Mouse (Mus musculus): ENCODE measurements around the gene Tapbpl. TPM values are rescaled to one million over a fixed set of nuclear protein-coding genes. Genes with fewer than 3 reads are reported as not detected.

Tapbpl gene
- polyA plus RNA-seq, 1 experiment from 2014 or later, result 2.1 TPM

GRCm38 (mm10) chr6:125260006-125260555 lies 28.4 kb upstream of the Tapbpl start:
- no peak overlapping the region for H3K4me2 ChIP-seq
- no peak for ATAC-seq (ENCODE audit: low FRiP score)
- no peak overlapping the region for H3K9ac ChIP-seq
- H3K27ac ChIP-seq, result no peak overlapping the region
- H3K4me1 ChIP-seq, result no peaks in the 10 kb centered on the region
- H3K9me3 ChIP-seq, result no peaks in the 10 kb centered on the region
- no peaks in the 10 kb centered on the region for H3K27me3 ChIP-seq
- no peaks in the 10 kb centered on the region for H3K36me3 ChIP-seq (replicated peaks)
- WGBS, result 86% methylated on average over 10 of the region's 10 CpGs
- no peak overlapping the region for H3K4me3 ChIP-seq (replicated peaks)

GRCm38 (mm10) chr6:125256222-125256966 lies 24.7 kb upstream of the Tapbpl start:
- H3K27me3 ChIP-seq, result no peaks in the 10 kb centered on the region
- 86% methylated on average over 8 of the region's 8 CpGs for WGBS
- H3K27ac ChIP-seq, result no peak overlapping the region
- no peak for ATAC-seq (ENCODE audit: low FRiP score)
- no peaks in the 10 kb centered on the region for H3K36me3 ChIP-seq (replicated peaks)
- no peak overlapping the region for H3K4me3 ChIP-seq (replicated peaks)
- no peak overlapping the region for H3K4me2 ChIP-seq
- no peaks in the 10 kb centered on the region for H3K9me3 ChIP-seq
- H3K9ac ChIP-seq, result no peak overlapping the region
- H3K4me1 ChIP-seq, result 0 out of 2 replicates have a peak, but pooled peaks cover 4% of the 10 kb centered on the region

GRCm38 (mm10) chr6:125255516-125256044 lies 23.9 kb upstream of the Tapbpl start:
- 85% methylated on average over 7 of the region's 7 CpGs for WGBS
- H3K4me2 ChIP-seq, result no peak overlapping the region
- no peak overlapping the region for H3K27ac ChIP-seq
- H3K4me3 ChIP-seq (replicated peaks), result no peak overlapping the region
- no peaks in the 10 kb centered on the region for H3K36me3 ChIP-seq (replicated peaks)
- 0 out of 2 replicates have a peak, but pooled peaks cover 4% of the 10 kb centered on the region for H3K4me1 ChIP-seq
- no peaks in the 10 kb centered on the region for H3K27me3 ChIP-seq
- no peak overlapping the region for H3K9ac ChIP-seq
- no peak for ATAC-seq (ENCODE audit: low FRiP score)
- H3K9me3 ChIP-seq, result no peaks in the 10 kb centered on the region

- no peak for ATAC-seq (ENCODE audit: low FRiP score)
- 0 out of 2 replicates have a peak, but pooled peaks cover 4% of the 10 kb centered on the region for H3K4me1 ChIP-seq
- no peak overlapping the region for H3K4me2 ChIP-seq
- H3K9ac ChIP-seq, result no peak overlapping the region
- no peaks in the 10 kb centered on the region for H3K9me3 ChIP-seq
- 79% methylated on average over 14 of the region's 14 CpGs for WGBS
- H3K4me3 ChIP-seq (replicated peaks), result no peak overlapping the region
- H3K36me3 ChIP-seq (replicated peaks), result no peaks in the 10 kb centered on the region
- H3K27ac ChIP-seq, result no peak overlapping the region
- H3K27me3 ChIP-seq, result no peaks in the 10 kb centered on the region
Measured at GRCm38 (mm10) chr6:125253863-125254715, 22.4 kb upstream of the Tapbpl start.

GRCm38 (mm10) chr6:125252711-125253110 lies 21.1 kb upstream of the Tapbpl start:
- Histone ChIP-seq H3K4me3 (replicated peaks) (no peak overlapping the region), H3K27me3 (no peaks in the 10 kb centered on the region), H3K4me2 (no peak overlapping the region), H3K9ac (no peak overlapping the region), H3K36me3 (replicated peaks) (no peaks in the 10 kb centered on the region), H3K9me3 (no peaks in the 10 kb centered on the region), H3K27ac (no peak overlapping the region), H3K4me1 (0 out of 2 replicates have a peak, but pooled peaks cover 4% of the 10 kb centered on the region)
- no peak for ATAC-seq (ENCODE audit: low FRiP score)
- WGBS, result 93% methylated on average over 8 of the region's 8 CpGs

DNA sequence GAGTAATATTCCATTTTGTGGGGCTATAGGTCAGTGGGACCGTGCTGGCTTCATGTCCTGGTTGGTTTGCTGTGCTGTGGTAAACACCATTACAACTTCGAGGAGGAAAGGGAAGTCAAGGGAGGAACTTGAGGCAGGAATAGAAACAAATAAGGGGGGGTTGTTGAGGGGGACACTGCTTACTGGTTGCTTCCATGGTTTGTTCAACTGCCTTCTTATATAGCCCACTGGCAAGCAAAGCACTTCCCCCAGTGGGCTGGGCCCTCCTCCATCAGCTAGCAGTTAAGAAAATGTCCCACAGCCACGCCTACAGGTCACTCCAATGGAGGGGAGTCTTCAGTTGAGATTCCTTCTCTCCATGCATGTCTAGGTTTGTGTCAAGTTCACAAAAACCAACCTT lies 20.6 kb upstream of the Tapbpl start:
- Histone ChIP-seq H3K27ac (no peak overlapping the region), H3K4me2 (no peak overlapping the region), H3K4me3 (replicated peaks) (no peak overlapping the region), H3K27me3 (no peaks in the 10 kb centered on the region), H3K9me3 (no peaks in the 10 kb centered on the region), H3K9ac (no peak overlapping the region), H3K36me3 (replicated peaks) (no peaks in the 10 kb centered on the region), H3K4me1 (0 out of 2 replicates have a peak, but pooled peaks cover 4% of the 10 kb centered on the region)
- no peak for ATAC-seq (ENCODE audit: low FRiP score)
- 87% methylated on average over 3 of the region's 3 CpGs for WGBS

- H3K4me1 ChIP-seq, result no peaks in the 10 kb centered on the region
- no peak overlapping the region for H3K27ac ChIP-seq
- H3K27me3 ChIP-seq, result no peaks in the 10 kb centered on the region
- 63% methylated on average over 1 of the region's 1 CpGs for WGBS
- ATAC-seq (ENCODE audit: low FRiP score), result no peak
- no peak overlapping the region for H3K4me3 ChIP-seq (replicated peaks)
- no peak overlapping the region for H3K4me2 ChIP-seq
- no peaks in the 10 kb centered on the region for H3K9me3 ChIP-seq
- H3K9ac ChIP-seq, result no peak overlapping the region
- H3K36me3 ChIP-seq (replicated peaks), result no peaks in the 10 kb centered on the region
Measured at GRCm38 (mm10) chr6:125244551-125244950, 12.9 kb upstream of the Tapbpl start.

GRCm38 (mm10) chr6:125241566-125241965 lies 9.9 kb upstream of the Tapbpl start:
- H3K9me3 ChIP-seq, result no peaks in the 10 kb centered on the region
- H3K27ac ChIP-seq, result no peak overlapping the region
- no peaks in the 10 kb centered on the region for H3K27me3 ChIP-seq
- H3K36me3 ChIP-seq (replicated peaks), result no peaks in the 10 kb centered on the region
- WGBS, result 87% methylated on average over 8 of the region's 8 CpGs
- no peak overlapping the region for H3K9ac ChIP-seq
- no peak for ATAC-seq (ENCODE audit: low FRiP score)
- no peak overlapping the region for H3K4me3 ChIP-seq (replicated peaks)
- H3K4me1 ChIP-seq, result no peaks in the 10 kb centered on the region
- H3K4me2 ChIP-seq, result no peak overlapping the region

- Histone ChIP-seq H3K9me3 (no peaks in the 10 kb centered on the region), H3K9ac (no peak overlapping the region), H3K4me3 (replicated peaks) (no peak overlapping the region), H3K27me3 (no peaks in the 10 kb centered on the region), H3K27ac (no peak overlapping the region), H3K4me1 (no peaks in the 10 kb centered on the region), H3K36me3 (replicated peaks) (no peaks in the 10 kb centered on the region), H3K4me2 (no peak overlapping the region)
- ATAC-seq (ENCODE audit: low FRiP score), result no peak
- 90% methylated on average over 5 of the region's 5 CpGs for WGBS
Measured at GRCm38 (mm10) chr6:125240617-125241016, 9.0 kb upstream of the Tapbpl start.

GRCm38 (mm10) chr6:125239547-125239946 lies 7.9 kb upstream of the Tapbpl start:
- Histone ChIP-seq H3K27ac (no peak overlapping the region), H3K9ac (no peak overlapping the region), H3K27me3 (no peaks in the 10 kb centered on the region), H3K4me2 (no peak overlapping the region), H3K9me3 (no peaks in the 10 kb centered on the region), H3K4me1 (no peaks in the 10 kb centered on the region), H3K36me3 (replicated peaks) (no peaks in the 10 kb centered on the region), H3K4me3 (replicated peaks) (no peak overlapping the region)
- no peak for ATAC-seq (ENCODE audit: low FRiP score)
- WGBS, result 92% methylated on average over 5 of the region's 5 CpGs

GRCm38 (mm10) chr6:125238396-125238795 lies 6.7 kb upstream of the Tapbpl start:
- no peak overlapping the region for H3K9ac ChIP-seq
- H3K27me3 ChIP-seq, result no peaks in the 10 kb centered on the region
- WGBS, result 88% methylated on average over 6 of the region's 6 CpGs
- no peak overlapping the region for H3K4me3 ChIP-seq (replicated peaks)
- H3K36me3 ChIP-seq (replicated peaks), result no peaks in the 10 kb centered on the region
- ATAC-seq (ENCODE audit: low FRiP score), result no peak
- H3K9me3 ChIP-seq, result no peaks in the 10 kb centered on the region
- H3K4me1 ChIP-seq, result no peaks in the 10 kb centered on the region
- no peak overlapping the region for H3K4me2 ChIP-seq
- H3K27ac ChIP-seq, result no peak overlapping the region

DNA sequence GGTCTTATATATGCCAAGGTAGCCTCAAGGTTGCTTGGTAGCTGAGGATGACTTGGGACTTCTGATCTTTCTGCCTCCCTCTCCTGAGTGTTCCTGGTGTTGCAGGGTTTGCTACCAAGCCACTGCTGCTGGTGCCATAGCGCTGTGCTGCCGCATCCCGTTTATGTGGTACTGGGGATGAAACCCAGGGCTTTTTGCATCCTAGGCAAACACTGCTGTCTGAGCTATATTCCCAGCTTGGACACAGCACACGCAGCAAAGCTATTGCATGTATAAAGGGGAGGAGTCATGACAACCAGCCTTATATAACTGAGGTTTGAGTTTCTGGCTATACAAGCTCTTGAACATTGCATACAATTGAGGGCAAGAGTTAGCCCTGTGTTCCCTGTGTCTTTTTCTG lies 5.8 kb upstream of the Tapbpl start:
- H3K27me3 ChIP-seq, result no peaks in the 10 kb centered on the region
- H3K4me1 ChIP-seq, result 0 out of 2 replicates have a peak, but pooled peaks cover 2% of the 10 kb centered on the region
- no peak overlapping the region for H3K9ac ChIP-seq
- no peak for ATAC-seq (ENCODE audit: low FRiP score)
- H3K4me2 ChIP-seq, result no peak overlapping the region
- no peaks in the 10 kb centered on the region for H3K36me3 ChIP-seq (replicated peaks)
- no peak overlapping the region for H3K27ac ChIP-seq
- H3K4me3 ChIP-seq (replicated peaks), result no peak overlapping the region
- 89% methylated on average over 4 of the region's 4 CpGs for WGBS
- H3K9me3 ChIP-seq, result no peaks in the 10 kb centered on the region

Measured in forebrain, embryonic 12.5 days (tissue).